Mouse (Mus musculus): Measurements from ENCODE around the gene Smurf2. TPM values are rescaled to one million over a fixed set of nuclear protein-coding genes. Genes with fewer than 3 reads are reported as not detected.

The Smurf2 gene
- polyA plus RNA-seq, 1 experiment from 2014 or later: 12.4 TPM

DNA sequence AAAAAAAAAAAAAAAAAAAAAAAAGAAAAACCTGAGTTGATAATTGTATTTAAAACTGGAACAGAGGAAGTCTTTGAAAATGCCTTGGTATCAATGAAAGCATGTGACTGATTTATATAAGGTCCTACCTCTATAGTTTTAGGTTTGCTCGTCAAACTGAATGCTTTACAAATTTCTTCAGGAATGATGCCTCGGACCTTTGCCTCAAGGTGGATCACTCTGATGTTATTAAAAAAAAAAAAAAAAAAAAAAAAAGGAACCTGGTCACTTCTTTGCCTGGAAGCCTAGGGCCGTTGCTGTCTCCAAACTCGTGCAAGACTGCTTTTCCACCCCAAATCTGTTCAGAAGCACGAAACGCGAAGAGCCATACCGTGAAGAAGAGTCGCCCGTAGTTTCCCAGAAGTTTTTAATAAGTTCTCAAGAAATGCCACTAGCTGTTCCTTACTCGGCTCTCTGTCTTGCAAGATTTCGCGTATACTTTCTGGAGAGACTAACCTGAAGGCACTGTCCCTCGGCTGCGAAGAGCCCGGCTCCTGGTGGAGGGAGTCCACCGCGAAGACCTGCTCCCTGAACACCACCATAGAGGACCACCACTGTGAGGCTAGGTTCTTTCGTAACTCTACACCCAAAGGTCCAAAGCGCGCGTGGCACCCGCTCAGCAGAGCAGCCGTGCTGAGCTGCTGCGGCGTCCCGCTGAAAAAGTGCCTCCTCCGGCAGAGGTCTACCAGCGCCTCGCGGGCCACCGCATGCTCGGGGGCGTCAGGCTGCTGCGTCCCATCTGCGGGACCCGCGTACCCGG lies 141.7 kb downstream of the Smurf2 start:
- Histone ChIP-seq H3K36me3 (replicated peaks) (peaks cover 81% of the 10 kb centered on the region), H3K4me3 (peak overlapping the region; percentile 92), H3K27ac (replicated peaks) (peak overlapping the region; percentile 93), H3K9me3 (no peaks in the 10 kb centered on the region), H3K4me1 (peaks cover 6% of the 10 kb centered on the region), H3K27me3 (replicated peaks; ENCODE audit: low read depth, poor library complexity, severe bottlenecking) (no peaks in the 10 kb centered on the region)
- DNase-seq (ENCODE audit: low spot score): no peak
- 3% methylated on average over 39 of the region's 39 CpGs for WGBS

DNA sequence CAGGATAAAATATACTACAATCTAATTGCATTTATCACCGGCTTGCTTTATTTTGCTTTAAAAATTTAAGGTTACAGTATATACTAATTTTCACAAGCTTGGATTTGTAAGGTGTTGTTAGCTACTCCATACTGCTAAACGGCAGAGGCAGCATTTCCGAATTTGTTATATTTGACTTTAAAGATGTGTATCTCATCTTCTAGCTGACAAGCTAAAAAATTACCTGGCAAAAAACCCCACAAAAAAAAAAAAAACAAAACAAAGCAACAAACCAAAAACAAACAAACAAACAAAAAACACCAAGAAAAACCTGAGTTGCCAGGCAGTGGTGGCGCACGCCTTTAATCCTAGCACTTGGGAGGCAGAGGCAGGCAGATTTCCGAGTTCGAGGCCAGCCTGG lies 142.4 kb downstream of the Smurf2 start:
- 96% methylated on average over 7 of the region's 7 CpGs for WGBS
- Histone ChIP-seq H3K27me3 (replicated peaks; ENCODE audit: low read depth, poor library complexity, severe bottlenecking) (no peaks in the 10 kb centered on the region), H3K9me3 (no peaks in the 10 kb centered on the region), H3K36me3 (replicated peaks) (peaks cover 81% of the 10 kb centered on the region), H3K27ac (replicated peaks) (no peak overlapping the region), H3K4me1 (peaks cover 6% of the 10 kb centered on the region), H3K4me3 (peak overlapping the region; percentile 92)
- DNase-seq (ENCODE audit: low spot score): no peak

- WGBS: 90% methylated on average over 3 of the region's 3 CpGs
- no peaks in the 10 kb centered on the region for H3K9me3 ChIP-seq
- no peak for DNase-seq (ENCODE audit: low spot score)
- H3K27me3 ChIP-seq (replicated peaks; ENCODE audit: low read depth, poor library complexity, severe bottlenecking): no peaks in the 10 kb centered on the region
- H3K4me3 ChIP-seq: no peak overlapping the region; the same call in 1 of the 2 replicates
- peaks cover 6% of the 10 kb centered on the region for H3K4me1 ChIP-seq
- peaks cover 81% of the 10 kb centered on the region for H3K36me3 ChIP-seq (replicated peaks)
- no peak overlapping the region for H3K27ac ChIP-seq (replicated peaks)
These were observed 143.1 kb downstream of the Smurf2 start for GRCm38 (mm10) chr11:106777395-106777794.

GRCm38 (mm10) chr11:106776960-106777359 lies 143.6 kb downstream of the Smurf2 start:
- Histone ChIP-seq H3K4me3 (no peak overlapping the region), H3K27ac (replicated peaks) (no peak overlapping the region), H3K27me3 (replicated peaks; ENCODE audit: low read depth, poor library complexity, severe bottlenecking) (no peaks in the 10 kb centered on the region), H3K4me1 (peaks cover 6% of the 10 kb centered on the region), H3K9me3 (no peaks in the 10 kb centered on the region), H3K36me3 (replicated peaks) (peaks cover 81% of the 10 kb centered on the region)
- WGBS: 94% methylated on average over 4 of the region's 4 CpGs
- no peak for DNase-seq (ENCODE audit: low spot score)

DNA sequence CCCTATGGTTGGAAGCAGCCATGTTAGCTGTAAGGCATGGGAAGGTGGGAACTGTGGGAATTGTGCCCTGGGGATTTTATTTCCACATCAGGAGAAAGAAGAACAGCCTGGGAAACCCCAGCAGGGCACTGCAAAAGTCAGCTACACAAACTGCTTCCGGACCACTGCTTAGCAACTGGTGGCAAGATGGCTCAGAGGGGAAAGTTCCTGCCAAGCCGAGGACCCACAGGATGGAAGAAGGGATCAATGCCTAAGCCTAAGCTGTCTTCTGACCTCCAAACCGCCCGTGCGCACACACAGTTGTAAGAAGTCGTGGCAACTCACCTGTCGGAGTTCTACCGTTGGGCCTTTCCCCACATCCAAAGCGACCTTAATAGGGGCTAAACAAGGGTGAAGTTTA lies 147.5 kb downstream of the Smurf2 start:
- H3K9me3 ChIP-seq: no peaks in the 10 kb centered on the region; the same call in 1 of the 2 replicates
- H3K4me1 ChIP-seq: no peaks in the 10 kb centered on the region; the same call in 1 of the 2 replicates
- peaks cover 94% of the 10 kb centered on the region for H3K36me3 ChIP-seq (replicated peaks)
- H3K27me3 ChIP-seq (replicated peaks; ENCODE audit: low read depth, poor library complexity, severe bottlenecking): no peaks in the 10 kb centered on the region
- H3K4me3 ChIP-seq: no peak overlapping the region
- 92% methylated on average over 9 of the region's 9 CpGs for WGBS
- no peak overlapping the region for H3K27ac ChIP-seq (replicated peaks)
- DNase-seq (ENCODE audit: low spot score): no peak

DNA sequence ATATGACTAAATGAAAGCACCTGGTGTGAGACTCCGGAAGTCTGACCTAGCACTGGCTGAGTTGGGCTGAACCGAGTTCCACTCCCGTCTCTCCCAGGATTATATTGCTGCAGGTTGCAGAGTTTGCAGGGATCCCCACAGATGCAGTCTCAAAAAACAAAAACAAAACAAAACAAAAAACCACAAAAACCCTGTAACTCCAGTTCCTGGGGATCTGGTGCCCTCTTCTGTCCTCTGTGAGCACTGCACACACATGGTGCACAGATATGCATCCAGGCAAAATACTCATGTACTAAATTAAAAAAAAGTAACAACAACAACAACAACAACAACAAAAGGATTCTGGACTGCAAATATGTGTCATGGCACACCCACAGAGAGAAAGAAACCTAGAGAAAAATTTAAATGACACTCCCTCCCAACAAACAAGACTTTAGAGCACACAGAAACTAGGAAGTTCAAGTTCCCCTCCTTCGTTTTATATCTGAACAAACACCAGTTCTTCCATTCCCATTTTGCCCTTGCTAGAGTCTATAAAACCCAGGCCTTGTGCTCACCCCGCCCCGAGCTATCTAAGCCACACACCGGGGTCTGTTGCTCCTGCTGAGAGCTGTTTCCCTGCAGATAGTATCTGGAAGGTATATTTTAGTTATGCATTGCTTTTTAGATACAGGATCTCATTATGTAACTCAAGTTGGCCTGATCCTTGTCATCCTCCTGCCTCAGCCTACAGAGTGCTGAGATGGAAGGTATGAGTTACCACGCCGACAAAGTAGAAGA lies 150.1 kb downstream of the Smurf2 start:
- WGBS: 95% methylated on average over 9 of the region's 9 CpGs
- Histone ChIP-seq H3K27ac (replicated peaks) (no peak overlapping the region), H3K36me3 (replicated peaks) (peaks cover 98% of the 10 kb centered on the region), H3K27me3 (replicated peaks; ENCODE audit: low read depth, poor library complexity, severe bottlenecking) (no peaks in the 10 kb centered on the region), H3K4me1 (no peaks in the 10 kb centered on the region), H3K9me3 (peaks cover 5% of the 10 kb centered on the region; the same call in 1 of the 2 replicates), H3K4me3 (no peak overlapping the region)
- DNase-seq (ENCODE audit: low spot score): peak; percentile 23

Small RNAs within 50 kb of the gene (microRNA-seq; reads per million reads assigned to microRNA genes)
- gene Gm25994: not detected
- 0.91 reads per million for gene Gm27322
- gene Mir3064: 8.5 reads per million, percentile 20 among the genes with 10 or more reads in this experiment

Other genes starting within 250 kb of the Smurf2 start
- gene Pecam1, start 170.1 kb downstream of the Smurf2 start, polyA plus RNA-seq (2016; fragmentation: Nextera tagmentation; extraction: Ambion mirVana): 17.3 and 20.8 TPM in 2 replicates
- 0.59 and 1.1 TPM in 2 replicates for gene Milr1, start 169.5 kb downstream of the Smurf2 start, polyA plus RNA-seq (2016; fragmentation: Nextera tagmentation; extraction: Ambion mirVana)
- gene Polg2, start 141.2 kb downstream of the Smurf2 start, polyA plus RNA-seq (2016; fragmentation: Nextera tagmentation; extraction: Ambion mirVana): 9.9 and 11.2 TPM in 2 replicates
- 312 and 326 TPM in 2 replicates for gene Ddx5, start 131.5 kb downstream of the Smurf2 start, polyA plus RNA-seq (2016; fragmentation: Nextera tagmentation; extraction: Ambion mirVana)
- gene Cep95, start 131.5 kb downstream of the Smurf2 start, polyA plus RNA-seq (2016; fragmentation: Nextera tagmentation; extraction: Ambion mirVana): 17.6 and 19.7 TPM in 2 replicates
- 631 and 685 TPM in 2 replicates for gene Kpna2, start 78.8 kb upstream of the Smurf2 start, polyA plus RNA-seq (2016; fragmentation: Nextera tagmentation; extraction: Ambion mirVana)
- gene 1810010H24Rik, start 105.0 kb upstream of the Smurf2 start, polyA plus RNA-seq (2016; fragmentation: Nextera tagmentation; extraction: Ambion mirVana): 0.98 and 2.1 TPM in 2 replicates
- 33.8 and 34.9 TPM in 2 replicates for gene Bptf, start 211.4 kb upstream of the Smurf2 start, polyA plus RNA-seq (2016; fragmentation: Nextera tagmentation; extraction: Ambion mirVana)

Measured in embryonic facial prominence, embryonic 10.5 days (tissue).